Mouse (Mus musculus) liver, adult 10 weeks (tissue): ENCODE measurements around the gene Yipf7. TPM values are rescaled to one million over a fixed set of nuclear protein-coding genes. Genes with fewer than 3 reads are reported as not detected.

ENCODE experiments used
- polyA plus RNA-seq: library from polyadenylated mRNA; stranded (reverse); fragments of 350-450 nt; fragmentation: Illumina TruSeq; extraction: RNeasy Lipid Tissue Mini Kit (QIAGEN cat#74804); gene quantifications from one replicate; pipeline ENCODE4 v1.2.3, GENCODE M21; 2014; ENCODE audit warnings: low read depth, low replicate concordance

Gene Yipf7
- polyA plus RNA-seq, result not detected

DNA sequence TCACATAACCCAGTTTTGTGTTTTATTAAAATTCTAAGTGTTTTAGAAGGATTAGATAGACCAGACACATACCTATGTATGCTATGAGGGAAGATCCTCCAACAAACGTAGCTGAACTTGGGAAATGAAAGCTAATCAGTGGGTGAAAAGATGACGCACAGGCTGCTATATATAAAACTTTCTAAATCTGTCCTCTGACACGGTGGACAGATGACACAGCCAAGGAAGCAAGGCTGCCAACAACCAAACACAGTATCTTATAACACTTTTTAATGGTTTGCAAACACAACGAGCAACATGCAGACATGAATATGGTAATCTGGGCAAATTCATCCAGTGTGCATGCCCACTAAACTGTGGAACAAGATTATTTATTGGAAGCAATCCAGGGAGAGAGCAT is at the start of gene Yipf7:
Yipf7 (minus strand) TSS at position 160 of the 400 bp plus-strand sequence.

DNA sequence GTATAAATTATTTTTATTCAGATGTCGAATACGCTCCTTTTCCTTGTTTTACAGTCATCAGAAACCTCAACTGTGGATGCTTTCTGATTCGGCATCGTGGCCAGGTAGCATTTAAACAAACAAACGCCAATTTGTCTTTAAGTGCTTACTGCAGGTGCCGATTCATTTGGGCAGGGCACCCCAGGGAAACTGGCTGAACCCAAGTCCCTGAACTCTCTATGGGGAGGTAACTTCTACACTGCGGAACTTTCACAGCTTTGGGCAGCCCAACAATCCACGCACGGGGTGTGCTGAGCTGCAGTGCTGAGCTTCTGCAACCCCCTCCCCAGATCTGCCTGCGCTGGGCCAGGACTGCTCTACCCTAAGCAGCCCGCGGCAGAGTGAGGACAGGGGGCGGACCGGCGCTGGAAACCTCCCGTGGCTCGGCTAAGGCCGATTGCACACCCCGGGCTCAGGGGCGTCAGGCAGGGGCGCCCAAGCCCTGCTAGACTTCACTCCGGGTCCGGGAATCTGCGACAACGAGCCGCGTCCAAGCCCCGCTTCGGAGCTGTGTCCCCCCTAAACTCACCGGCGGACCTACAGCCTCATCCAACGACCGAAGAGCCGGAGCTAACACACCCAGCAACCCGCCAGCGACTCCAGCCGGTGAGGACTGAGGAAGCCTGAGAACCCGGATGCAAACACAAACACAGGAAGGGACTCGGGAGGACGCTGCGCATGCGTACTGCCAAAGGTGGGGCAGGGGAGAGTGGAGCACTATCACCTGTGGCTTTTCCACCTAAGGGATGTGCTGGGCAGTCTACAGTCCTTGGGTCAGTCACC is 49.4 kb upstream of the Yipf7 start, which contains the start of gene Gnpda2:
Gnpda2 (minus strand) TSS at position 701 of the 822 bp plus-strand sequence.

DNA sequence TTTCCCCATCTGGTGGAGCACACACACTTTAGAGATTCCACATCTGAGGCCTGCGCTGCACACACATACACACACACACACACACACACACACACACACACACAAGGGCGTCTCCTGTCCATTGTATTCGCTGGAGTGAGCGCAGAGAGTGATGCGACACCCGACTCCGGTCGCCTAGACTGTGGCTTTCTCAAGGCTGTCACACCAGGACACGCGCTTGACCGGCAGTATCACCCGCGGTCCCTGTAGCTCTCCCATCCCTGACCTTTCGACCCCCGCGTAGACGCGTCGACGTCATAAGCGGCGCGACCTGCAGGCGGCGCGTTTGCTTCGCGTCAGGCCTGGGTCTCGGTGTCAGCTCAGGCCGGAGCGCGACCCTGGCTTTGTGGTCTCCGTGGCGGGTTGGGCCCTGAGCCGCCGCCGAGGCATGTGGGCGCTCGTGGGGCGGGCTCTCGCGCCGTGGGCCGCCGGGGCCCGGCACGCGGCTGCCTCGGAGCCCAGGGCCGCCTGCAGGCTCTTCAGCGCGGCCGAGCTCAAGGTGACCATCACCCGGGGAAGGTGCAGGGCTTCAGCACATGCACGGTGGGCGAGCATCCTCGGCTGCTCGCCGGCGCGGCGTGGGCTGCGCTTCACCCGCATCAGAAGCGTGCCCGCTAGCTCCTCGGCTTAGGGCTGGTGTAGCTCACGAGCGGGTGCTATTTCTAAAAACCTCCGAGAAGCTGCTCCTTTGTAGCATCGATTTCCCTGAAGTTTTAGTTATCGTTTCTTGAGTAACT is 14.4 kb upstream of the Yipf7 start, which contains the start of gene Guf1:
Guf1 (plus strand) TSS at position 296 of the 776 bp plus-strand sequence.

Other genes starting within 250 kb of the Yipf7 start
- not detected for gene Kctd8, start 201.0 kb downstream of the Yipf7 start, polyA plus RNA-seq
- 35.6 TPM for gene Guf1, start 14.3 kb upstream of the Yipf7 start, polyA plus RNA-seq
- gene Gnpda2, start 49.7 kb upstream of the Yipf7 start, polyA plus RNA-seq, result 8.9 TPM